Mouse (Mus musculus) testis, adult 2 months (tissue): ENCODE measurements at regions not wholly inside any gene's neighbourhood (a gene's known extent, or its start where the extent isn't known, plus 50 kb on each side); places are given as distances from the start of the nearest gene placed in this dataset.

Experiments used
- H3K27ac ChIP-seq: fragments of 200-500 bp; 2 replicates; pipeline ENCODE4 v1.5.1; 2012; ENCODE audit warnings: low read depth, low read length; ENCODE audit not compliant: control insufficient read depth, insufficient read depth
- H3K27me3 ChIP-seq: fragments of 200-500 bp; 2 replicates; pipeline ENCODE4 v1.6.1; 2012; ENCODE audit warnings: mild to moderate bottlenecking, low read length, moderate library complexity; ENCODE audit not compliant: control insufficient read depth, insufficient read depth
- H3K36me3 ChIP-seq: fragments of 200-500 bp; 2 replicates; pipeline ENCODE4 v1.6.1; 2012; ENCODE audit warnings: mild to moderate bottlenecking, low read length; ENCODE audit not compliant: control insufficient read depth, insufficient read depth
- H3K4me1 ChIP-seq: fragments of 200-500 bp; 2 replicates; pipeline ENCODE4 v1.6.1; 2012; ENCODE audit warnings: low read length; ENCODE audit not compliant: control insufficient read depth, insufficient read depth
- H3K4me3 ChIP-seq: fragments of 200-500 bp; 2 replicates; pipeline ENCODE4 v1.5.1; 2012; ENCODE audit warnings: low read depth, mild to moderate bottlenecking, low read length, moderate library complexity, mixed read lengths; ENCODE audit not compliant: control insufficient read depth
- CTCF ChIP-seq: fragments of 200-500 bp; IDR thresholded peaks from 2 replicates; pipeline ENCODE4 v1.5.1; 2012; ENCODE audit warnings: low read depth, mild to moderate bottlenecking, inconsistent platforms, low read length, moderate library complexity; ENCODE audit not compliant: control insufficient read depth, insufficient read depth, insufficient replicate concordance
- POLR2A ChIP-seq: fragments of 200-500 bp; IDR thresholded peaks from 2 replicates; pipeline ENCODE4 v1.6.1; 2012; ENCODE audit warnings: low read depth, mild to moderate bottlenecking, inconsistent platforms, low read length, moderate library complexity; ENCODE audit not compliant: control insufficient read depth

- no peak overlapping the region for H3K4me3 ChIP-seq
- TF ChIP-seq CTCF (no peak), POLR2A (no peak)
Measured at GRCm38 (mm10) chr19:27492468-27492867, 62.8 kb upstream of the Pum3 start.

GRCm38 (mm10) chr19:27491873-27492272 is 62.2 kb upstream of the Pum3 start:
- H3K4me3 ChIP-seq = no peak overlapping the region
- no peaks in the 10 kb centered on the region for H3K36me3 ChIP-seq
- TF ChIP-seq POLR2A = no peak
- no peak for TF ChIP-seq CTCF

More at GRCm38 (mm10) chr19:27492468-27492867, 62.8 kb upstream of the Pum3 start:
- H3K4me1 ChIP-seq = no peaks in the 10 kb centered on the region
- no peaks in the 10 kb centered on the region for H3K36me3 ChIP-seq
- H3K27me3 ChIP-seq = no peaks in the 10 kb centered on the region
- H3K27ac ChIP-seq = no peak overlapping the region

GRCm38 (mm10) chr19:27489053-27489452 is 59.4 kb upstream of the Pum3 start:
- Histone ChIP-seq H3K4me3 (no peak overlapping the region), H3K27me3 (no peaks in the 10 kb centered on the region), H3K27ac (no peak overlapping the region), H3K4me1 (no peaks in the 10 kb centered on the region), H3K36me3 (no peaks in the 10 kb centered on the region)
- TF ChIP-seq POLR2A = no peak
- no peak for TF ChIP-seq CTCF

More at GRCm38 (mm10) chr19:27491873-27492272, 62.2 kb upstream of the Pum3 start:
- no peaks in the 10 kb centered on the region for H3K4me1 ChIP-seq
- H3K27me3 ChIP-seq = no peaks in the 10 kb centered on the region
- no peak overlapping the region for H3K27ac ChIP-seq
